Mouse (Mus musculus) liver (tissue): ENCODE results near the gene Coq7.

Experiments
- DNase-seq: peaks from one replicate; pipeline ENCODE4 v3.0.0-alpha.2; 2020; ENCODE audit warnings: mixed read lengths

Gene Coq7

GRCm38 (mm10) chr7:118461400-118462136, 71.6 kb downstream of the Coq7 start:
- DNase-seq = no peak
